Mouse (Mus musculus) kidney, postnatal 10 days (tissue): Measurements from ENCODE around the gene Rhot2.

Source experiments
- DNase-seq: peaks from one replicate; pipeline ENCODE4 v3.0.0; 2021; ENCODE audit warnings: mixed read lengths

The Rhot2 gene

DNA sequence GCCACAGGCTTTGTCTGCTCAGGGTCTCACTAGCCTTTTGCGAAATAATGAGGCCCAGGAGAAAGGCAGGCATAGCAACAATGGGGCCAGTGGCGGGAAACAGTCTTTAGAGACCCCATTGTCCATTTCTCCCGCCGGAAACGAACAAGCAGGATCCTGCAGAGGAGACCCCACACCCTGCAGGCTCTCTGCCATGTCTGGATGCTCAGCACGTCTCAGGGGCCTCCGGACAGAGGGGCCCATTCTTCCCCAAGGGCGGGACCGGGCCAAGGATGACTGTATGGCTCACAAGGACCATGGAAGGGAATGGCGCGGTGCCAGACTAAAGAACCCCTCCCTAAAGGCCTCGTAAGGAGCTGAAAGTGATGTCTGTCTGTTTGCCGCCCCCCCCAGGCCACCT lies 50.5 kb downstream of the Rhot2 start:
- peak; percentile 29 for DNase-seq

DNA sequence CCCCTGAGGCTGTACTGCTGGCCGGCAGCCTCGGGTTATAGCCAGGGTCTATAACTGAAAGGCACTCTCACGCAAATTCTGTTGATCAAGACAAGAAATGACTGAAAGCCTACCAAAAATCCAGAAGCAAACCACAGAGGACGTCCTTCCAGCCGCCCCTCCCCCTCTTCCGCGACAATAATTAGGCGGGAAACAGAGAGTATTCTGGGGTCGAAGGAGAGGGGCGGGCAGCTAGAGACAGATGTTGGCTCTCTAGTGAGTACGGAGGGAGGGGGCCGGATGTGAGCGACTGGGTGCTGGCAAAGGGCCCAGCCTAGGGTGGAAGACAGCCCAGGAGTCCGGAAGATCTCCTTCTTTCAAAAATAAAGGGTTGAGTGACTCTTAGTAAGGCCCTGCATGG lies 52.0 kb downstream of the Rhot2 start, which contains the start of gene Fam173a:
Fam173a (minus strand) TSS at position 287 of the 400 bp plus-strand sequence.
- DNase-seq: peak; percentile 95

GRCm38 (mm10) chr17:25791843-25792527 lies 52.7 kb downstream of the Rhot2 start:
- peak; percentile 90 for DNase-seq

- peak; percentile 24 for DNase-seq
Observed at GRCm38 (mm10) chr17:25791320-25791842, 53.3 kb downstream of the Rhot2 start.
